Mouse (Mus musculus) megakaryocyte, embryonic 14.5 days (primary cell): ENCODE data around the gene Alkbh1.

Source experiments
- FLI1 ChIP-seq: IDR thresholded peaks from 2 replicates; pipeline ENCODE4 v1.6.1; 2012; ENCODE audit warnings: low read length, inconsistent platforms, mixed read lengths
- GATA1 ChIP-seq: IDR thresholded peaks from 3 replicates; pipeline ENCODE4 v1.6.1; 2012; ENCODE audit warnings: mixed read lengths, low read length, inconsistent platforms, borderline replicate concordance

- no peak for TF ChIP-seq GATA1
- no peak for TF ChIP-seq FLI1
Observed at GRCm38 (mm10) chr12:87442177-87443114, 1.4 kb downstream of the Alkbh1 start.
